Mouse (Mus musculus) left cerebral cortex, postnatal 36 days (tissue): ENCODE measurements around the gene Mark4. TPM values are rescaled to one million over a fixed set of nuclear protein-coding genes. Genes with fewer than 3 reads are reported as not detected.

Experiments used
- DNase-seq, 2 experiments: peaks; one replicate each; pipeline ENCODE4 v3.0.0; 2021 to 2022; ENCODE audit warnings: low spot score in 2 of 2, mixed read lengths in 1 of 2
- intact Hi-C: fragments of 180-260 bp; cut with DNase I; formaldehyde crosslinking; loops from one replicate; pipeline ENCODE4 v1.15.1; 2025
- total RNA-seq, 2 experiments: library from RNA; stranded (reverse); gene quantifications; 2 replicates each; pipeline ENCODE4 v1.2.3; 2021

Mark4 gene
- 10 to 100 TPM; 76.8 to 77.7 TPM for total RNA-seq

DNA sequence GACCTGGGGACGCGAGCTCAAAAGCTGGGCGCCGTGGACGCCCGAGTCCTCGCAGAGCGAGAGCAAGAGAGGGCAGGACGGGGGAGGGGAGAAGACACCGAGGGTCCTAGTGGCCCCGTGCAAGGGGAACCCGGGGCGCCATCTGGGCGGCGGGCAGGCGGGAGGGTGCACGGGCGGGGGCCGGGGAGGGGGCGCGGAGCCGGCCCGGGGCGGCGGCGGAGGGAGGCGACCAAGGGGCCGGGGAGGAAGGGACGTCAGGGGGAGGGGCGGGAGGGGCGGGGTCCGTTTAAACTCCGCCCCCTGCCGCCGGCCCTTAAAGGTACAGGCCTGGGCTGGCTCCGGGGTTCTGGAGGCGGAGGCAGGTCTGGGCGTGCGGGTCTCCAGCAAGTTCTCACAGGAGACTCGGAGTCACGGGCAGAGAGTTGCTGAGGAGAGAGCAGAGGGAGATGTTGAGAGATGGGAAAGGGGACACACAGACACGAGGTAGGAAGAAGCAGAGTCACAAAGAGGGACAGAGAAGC is at the start of gene Mark4:
Mark4 (minus strand) TSS at position 231 of the 521 bp plus-strand sequence.
- DNase-seq, result peak; percentile 63 to 77
- intact Hi-C loops, result loop anchor here (5.0 kb wide), 1 partner anchor 49 kb away; the partner anchor contains the start of genes Bloc1s3 and Trappc6a

- DNase-seq, result no peak
- intact Hi-C loops, result loop anchor here (5.0 kb wide), 2 partner anchors 50 to 55 kb away; partner anchors contain the start of genes Mark4 and Ppp1r37
These were observed 49.0 kb upstream of the Mark4 start for GRCm38 (mm10) chr7:19507612-19507981.

- intact Hi-C loops, result loop anchor here (5.0 kb wide), 2 partner anchors 50 to 55 kb away; partner anchors contain the start of genes Mark4 and Ppp1r37
- DNase-seq, result peak in 1 of 2 experiments; percentile 46
These were observed 48.5 kb upstream of the Mark4 start for GRCm38 (mm10) chr7:19506969-19507611.

DNA sequence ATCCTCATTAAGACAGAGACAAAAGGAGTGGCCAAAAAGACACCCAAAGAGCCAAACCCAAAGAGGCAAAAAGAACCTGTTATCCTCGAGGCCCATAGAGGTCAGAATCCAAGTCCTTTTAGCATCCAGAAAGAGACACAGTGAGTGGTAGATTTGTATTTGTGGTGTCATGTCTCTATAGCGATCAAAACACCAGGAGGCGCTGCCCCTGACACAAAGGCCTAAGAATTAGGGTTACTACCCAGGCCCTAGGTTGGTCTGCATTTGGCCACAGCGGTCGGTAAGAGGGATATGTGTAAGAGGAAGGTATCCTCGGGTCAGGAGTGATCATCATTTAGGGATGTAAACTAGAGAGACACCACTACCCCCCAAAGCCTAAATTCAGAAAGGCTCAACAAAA is 47.7 kb upstream of the Mark4 start:
- intact Hi-C loops, result loop anchor here (5.0 kb wide), 2 partner anchors 49 to 56 kb away; partner anchors contain the start of genes Mark4 and Ppp1r37
- no peak for DNase-seq

DNA sequence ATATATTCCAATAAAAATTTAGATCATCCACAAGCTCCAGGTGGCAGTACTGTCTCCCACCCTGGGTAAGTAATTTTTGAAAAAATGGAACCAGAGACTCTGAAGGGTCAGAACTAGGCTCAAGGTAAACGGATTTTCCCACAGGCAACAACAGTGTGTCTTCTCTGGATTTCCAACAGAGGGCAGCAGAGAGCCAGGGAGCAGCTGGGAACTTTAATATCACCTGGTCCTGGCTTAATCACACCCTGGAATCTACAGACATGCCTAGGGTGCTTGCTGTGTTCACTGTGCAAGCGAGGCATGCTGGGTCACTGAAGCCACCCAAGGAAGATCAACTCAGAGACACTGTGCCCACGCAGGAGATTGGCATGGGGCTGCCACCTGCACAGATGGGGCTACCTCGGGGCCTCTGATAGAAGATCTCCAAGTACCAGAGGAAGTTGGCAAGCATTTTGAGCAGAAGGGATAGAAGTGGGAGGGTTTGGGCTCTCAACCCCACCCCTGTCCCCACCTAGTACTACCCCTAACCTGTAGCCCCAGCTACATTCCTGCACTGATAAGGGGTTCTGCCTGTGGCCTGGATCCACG is 45.0 kb upstream of the Mark4 start:
- DNase-seq, result no peak
- intact Hi-C loops, result no loop called here

GRCm38 (mm10) chr7:19501658-19502057 is 43.0 kb upstream of the Mark4 start:
- no peak for DNase-seq
- intact Hi-C loops, result no loop called here

- intact Hi-C loops, result no loop called here
- DNase-seq, result no peak
These were observed 42.1 kb upstream of the Mark4 start for GRCm38 (mm10) chr7:19500420-19501363.

GRCm38 (mm10) chr7:19498326-19498725 is 39.7 kb upstream of the Mark4 start:
- no peak for DNase-seq
- intact Hi-C loops, result no loop called here

DNA sequence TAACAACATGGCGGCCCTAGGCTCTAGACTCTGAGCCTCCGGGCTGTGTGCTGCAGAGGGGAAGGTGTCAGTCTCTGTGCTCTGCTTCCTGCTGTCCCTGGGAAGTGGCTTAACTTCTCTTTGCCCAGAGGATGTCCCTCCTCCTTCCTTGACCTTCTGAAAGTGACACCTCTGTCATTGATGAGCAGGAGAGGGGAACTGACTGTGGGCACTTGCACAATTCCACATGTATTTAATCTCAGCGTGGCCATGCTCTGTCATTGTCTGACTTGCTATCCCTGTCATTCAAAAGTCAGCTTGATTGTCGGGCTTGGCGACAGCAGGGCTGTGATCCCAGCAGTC is 37.6 kb upstream of the Mark4 start:
- no peak for DNase-seq
- intact Hi-C loops, result no loop called here

GRCm38 (mm10) chr7:19495521-19496213 is 37.0 kb upstream of the Mark4 start:
- no peak for DNase-seq
- intact Hi-C loops, result no loop called here

DNA sequence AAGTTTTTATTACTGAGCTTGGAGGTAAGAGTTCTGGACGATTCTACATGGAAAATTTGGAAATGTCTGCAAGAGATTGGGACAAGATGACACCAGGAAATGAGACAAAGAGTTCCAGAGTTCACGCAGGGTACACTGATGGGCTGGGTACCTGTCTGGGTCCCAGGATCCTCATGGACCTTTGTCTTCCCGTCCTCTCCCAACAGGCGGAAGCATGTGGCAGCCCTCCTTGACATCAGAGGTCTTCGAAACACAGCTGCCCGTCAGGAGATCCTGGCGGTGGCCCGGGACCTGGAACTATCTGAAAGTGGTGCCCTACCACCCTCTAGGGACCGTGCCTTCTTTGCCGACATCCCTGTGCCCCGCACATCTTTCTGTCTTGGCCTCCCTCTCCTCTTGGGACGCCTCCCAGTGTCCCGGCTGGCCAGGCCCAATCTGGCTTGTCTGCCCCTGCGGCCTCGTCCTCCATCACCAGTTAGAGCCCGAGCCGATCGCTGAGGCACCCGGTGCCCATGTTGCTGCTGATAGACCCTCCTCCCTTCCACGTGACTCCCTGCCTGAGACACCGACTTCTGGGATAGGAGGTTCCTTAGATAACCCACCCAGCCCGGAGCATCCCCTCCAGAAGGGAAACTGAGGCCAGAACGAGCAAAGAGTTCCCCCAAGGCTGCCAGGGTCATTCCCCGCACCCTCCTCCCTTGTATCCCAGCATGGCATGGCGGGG is 36.3 kb upstream of the Mark4 start:
- intact Hi-C loops, result no loop called here
- no peak for DNase-seq

- intact Hi-C loops, result no loop called here
- no peak for DNase-seq
These were observed 33.1 kb upstream of the Mark4 start for GRCm38 (mm10) chr7:19491731-19492130.

- DNase-seq, result no peak
- intact Hi-C loops, result no loop called here
These were observed 30.9 kb upstream of the Mark4 start for GRCm38 (mm10) chr7:19489525-19489924.

- intact Hi-C loops, result no loop called here
- no peak for DNase-seq
These were observed 27.9 kb upstream of the Mark4 start for GRCm38 (mm10) chr7:19486549-19486948.

DNA sequence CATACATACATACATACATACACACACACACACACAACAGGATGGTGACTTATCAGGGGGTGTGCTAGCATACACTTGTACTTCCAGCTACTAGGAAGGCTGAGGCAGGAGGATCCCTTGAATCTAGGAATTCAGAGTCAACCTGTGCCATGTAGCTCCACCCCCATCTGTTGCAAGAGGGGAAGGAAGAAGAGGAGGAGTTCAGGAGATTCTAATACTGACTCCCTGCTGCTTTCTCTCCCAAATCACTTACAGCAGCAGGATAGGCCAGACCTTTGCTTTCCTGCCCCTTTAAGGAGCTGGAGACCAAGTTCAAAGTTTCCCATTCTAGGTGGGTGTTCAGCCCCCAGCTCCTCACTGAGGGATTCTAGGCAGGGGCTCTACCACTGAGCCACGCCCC is 26.9 kb upstream of the Mark4 start:
- DNase-seq, result no peak
- intact Hi-C loops, result no loop called here

DNA sequence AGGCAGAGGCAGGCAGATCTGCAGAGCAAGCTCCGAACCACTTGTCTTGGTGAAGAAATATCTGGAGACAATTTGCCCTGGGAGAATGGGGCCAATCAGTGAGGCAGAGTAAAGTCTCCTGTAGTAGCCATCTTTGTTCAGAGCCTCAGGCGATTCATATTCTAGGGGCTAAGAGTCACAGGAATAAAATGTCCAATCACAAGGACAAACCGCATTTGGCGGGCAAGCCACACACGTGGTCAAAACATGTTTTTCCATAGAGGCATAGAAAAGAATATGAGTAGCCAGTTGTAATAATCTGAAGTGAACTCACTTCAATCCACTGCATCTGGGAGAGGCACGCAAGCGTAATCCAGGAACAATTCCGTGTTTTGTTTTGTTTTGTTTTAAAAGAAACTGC is 24.7 kb upstream of the Mark4 start:
- intact Hi-C loops, result no loop called here
- DNase-seq, result no peak

- intact Hi-C loops, result no loop called here
- DNase-seq, result no peak
These were observed 19.2 kb upstream of the Mark4 start for GRCm38 (mm10) chr7:19477624-19478384.

- DNase-seq, result no peak
- intact Hi-C loops, result no loop called here
These were observed 18.5 kb upstream of the Mark4 start for GRCm38 (mm10) chr7:19477084-19477483.
